Mouse (Mus musculus): ENCODE measurements around the gene Gemin5. TPM values are rescaled to one million over a fixed set of nuclear protein-coding genes. Genes with fewer than 3 reads are reported as not detected.

The Gemin5 gene
- total and polyA plus RNA-seq, 2 experiments from 2014 or later: 9.1 to 18.4 TPM

GRCm38 (mm10) chr11:58077270-58077669 is 91.1 kb downstream of the Gemin5 start:
- DNase-seq: no peak
- Histone ChIP-seq H3K9ac (no peak overlapping the region), H3K4me3 (ENCODE audit: low read depth, low read length) (no peak overlapping the region), H3K4me2 (ENCODE audit: low read depth) (no peak overlapping the region), H3K27ac (ENCODE audit: low read depth, low read length) (no peak overlapping the region), H3K27me3 (ENCODE audit: insufficient read depth, low read length) (no peaks in the 10 kb centered on the region), H3K36me3 (ENCODE audit: insufficient read depth) (no peaks in the 10 kb centered on the region), H3K4me1 (ENCODE audit: insufficient read depth) (no peaks in the 10 kb centered on the region), H3K9me3 (ENCODE audit: low read length) (no peaks in the 10 kb centered on the region)
- TF ChIP-seq CTCF (IDR thresholded peaks at IDR 0.05; ENCODE audit: low read depth): no peak
- ATAC-seq: no peak
- 69% methylated on average over 4 of the region's 4 CpGs for WGBS

- H3K27ac ChIP-seq (ENCODE audit: low read depth, low read length): no peak overlapping the region
- H3K4me3 ChIP-seq (ENCODE audit: low read depth, low read length): no peak overlapping the region
- no peaks in the 10 kb centered on the region for H3K36me3 ChIP-seq (ENCODE audit: insufficient read depth)
- H3K9ac ChIP-seq: no peak overlapping the region
- H3K27me3 ChIP-seq (ENCODE audit: insufficient read depth, low read length): no peaks in the 10 kb centered on the region
- H3K4me1 ChIP-seq (ENCODE audit: insufficient read depth): no peaks in the 10 kb centered on the region
- 91% methylated on average over 3 of the region's 3 CpGs for WGBS
- no peak overlapping the region for H3K4me2 ChIP-seq (ENCODE audit: low read depth)
- no peak for TF ChIP-seq CTCF (IDR thresholded peaks at IDR 0.05; ENCODE audit: low read depth)
- ATAC-seq (no peak), DNase-seq (no peak)
- no peaks in the 10 kb centered on the region for H3K9me3 ChIP-seq (ENCODE audit: low read length)
These were observed 95.4 kb downstream of the Gemin5 start for GRCm38 (mm10) chr11:58072978-58073377.

Other genes starting within 250 kb of the Gemin5 start
- gene Larp1, start 159.5 kb downstream of the Gemin5 start, total RNA-seq (2014; rRNA removed): 33.0 and 43.9 TPM in 2 replicates
- 7.6 and 13.3 TPM in 2 replicates for gene Larp1, start 159.5 kb downstream of the Gemin5 start, polyA plus RNA-seq (2015; fragmentation: Nextera tagmentation; extraction: Ambion mirVana)
- not detected in 2 replicates for gene Gm12248, start 75.4 kb downstream of the Gemin5 start, total RNA-seq (2014; rRNA removed)
- not detected in 2 replicates for gene Gm12248, start 75.4 kb downstream of the Gemin5 start, polyA plus RNA-seq (2015; fragmentation: Nextera tagmentation; extraction: Ambion mirVana)
- 100 and 121 TPM in 2 replicates for gene Cnot8, start 64.4 kb downstream of the Gemin5 start, total RNA-seq (2014; rRNA removed)
- 107 and 114 TPM in 2 replicates for gene Cnot8, start 64.4 kb downstream of the Gemin5 start, polyA plus RNA-seq (2015; fragmentation: Nextera tagmentation; extraction: Ambion mirVana)
- 39.4 and 70.9 TPM in 2 replicates for gene Mrpl22, start 3.1 kb upstream of the Gemin5 start, total RNA-seq (2014; rRNA removed)
- gene Mrpl22, start 3.1 kb upstream of the Gemin5 start, polyA plus RNA-seq (2015; fragmentation: Nextera tagmentation; extraction: Ambion mirVana): 107 TPM in 2 replicates
- 1.1 and 1.8 TPM in 2 replicates for gene Igtp, start 31.0 kb upstream of the Gemin5 start, total RNA-seq (2014; rRNA removed)
- gene Igtp, start 31.0 kb upstream of the Gemin5 start, polyA plus RNA-seq (2015; fragmentation: Nextera tagmentation; extraction: Ambion mirVana): 1.7 and 2.6 TPM in 2 replicates
- gene Irgm2, start 31.1 kb upstream of the Gemin5 start, total RNA-seq (2014; rRNA removed): 1.2 and 2.3 TPM in 2 replicates
- gene Irgm2, start 31.1 kb upstream of the Gemin5 start, polyA plus RNA-seq (2015; fragmentation: Nextera tagmentation; extraction: Ambion mirVana): 0.64 and 0.70 TPM in 2 replicates
- gene 4930438A08Rik, start 106.3 kb upstream of the Gemin5 start, total RNA-seq (2014; rRNA removed): not detected in 2 replicates
- gene 4930438A08Rik, start 106.3 kb upstream of the Gemin5 start, polyA plus RNA-seq (2015; fragmentation: Nextera tagmentation; extraction: Ambion mirVana): 0.10 TPM in 1 of 2 replicates, not detected in the other
- gene Zfp692, start 138.5 kb upstream of the Gemin5 start, total RNA-seq (2014; rRNA removed): 25.6 and 30.0 TPM in 2 replicates
- 14.8 and 17.7 TPM in 2 replicates for gene Zfp692, start 138.5 kb upstream of the Gemin5 start, polyA plus RNA-seq (2015; fragmentation: Nextera tagmentation; extraction: Ambion mirVana)
- 41.5 and 41.7 TPM in 2 replicates for gene Zfp672, start 161.8 kb upstream of the Gemin5 start, total RNA-seq (2014; rRNA removed)
- gene Zfp672, start 161.8 kb upstream of the Gemin5 start, polyA plus RNA-seq (2015; fragmentation: Nextera tagmentation; extraction: Ambion mirVana): 38.8 and 41.2 TPM in 2 replicates
- gene Sh3bp5l, start 162.2 kb upstream of the Gemin5 start, total RNA-seq (2014; rRNA removed): 43.1 and 44.3 TPM in 2 replicates
- gene Sh3bp5l, start 162.2 kb upstream of the Gemin5 start, polyA plus RNA-seq (2015; fragmentation: Nextera tagmentation; extraction: Ambion mirVana): 35.8 and 44.9 TPM in 2 replicates
- gene Lypd8, start 210.5 kb upstream of the Gemin5 start, total RNA-seq (2014; rRNA removed): not detected in 2 replicates
- gene Lypd8, start 210.5 kb upstream of the Gemin5 start, polyA plus RNA-seq (2015; fragmentation: Nextera tagmentation; extraction: Ambion mirVana): 0.13 TPM in 1 of 2 replicates, not detected in the other